Mouse (Mus musculus) liver, embryonic 16.5 days (tissue): ENCODE measurements around the gene Ccdc141. TPM values are rescaled to one million over a fixed set of nuclear protein-coding genes. Genes with fewer than 3 reads are reported as not detected.

ENCODE experiments used
- ATAC-seq: fragments of 200-750 bp; cut with Nextera tagmentation; 2 replicates; pipeline ENCODE4 v1.8.0; 2017; ENCODE audit warnings: low read depth, mild to moderate bottlenecking, moderate number of reproducible peaks, moderate library complexity
- H3K27ac ChIP-seq: fragments of 300-500 bp; sonication (generic); 2 replicates; pipeline ENCODE4 v1.5.1; 2014; ENCODE audit warnings: mild to moderate bottlenecking, low read length
- H3K27me3 ChIP-seq: fragments of 300-500 bp; sonication (generic); 2 replicates; pipeline ENCODE4 v1.6.1; 2014; ENCODE audit warnings: low read depth, low read length, mixed read lengths; ENCODE audit not compliant: control insufficient read depth, insufficient read depth
- H3K36me3 ChIP-seq: fragments of 300-500 bp; sonication (generic); 2 replicates; pipeline ENCODE4 v1.6.1; 2014; ENCODE audit warnings: mild to moderate bottlenecking; ENCODE audit not compliant: control insufficient read depth, insufficient read depth
- H3K4me1 ChIP-seq: fragments of 300-500 bp; sonication (generic); 2 replicates; pipeline ENCODE4 v1.6.1; 2014; ENCODE audit warnings: low read depth, low read length, mixed read lengths; ENCODE audit not compliant: control insufficient read depth
- H3K4me2 ChIP-seq: fragments of 300-500 bp; sonication (generic); 2 replicates; pipeline ENCODE4 v1.6.1; 2014; ENCODE audit warnings: low read depth, low read length, mixed read lengths
- H3K4me3 ChIP-seq: fragments of 300-500 bp; sonication (generic); 2 replicates; pipeline ENCODE4 v1.5.1; 2014; ENCODE audit warnings: low read depth, mild to moderate bottlenecking, low read length
- H3K9ac ChIP-seq: fragments of 300-500 bp; sonication (generic); 2 replicates; pipeline ENCODE4 v1.6.1; 2014; ENCODE audit warnings: low read depth, low read length
- H3K9me3 ChIP-seq: fragments of 300-500 bp; sonication (generic); replicated peaks from 2 replicates; pipeline ENCODE4 v1.6.1; 2016; ENCODE audit warnings: low read length; ENCODE audit not compliant: control insufficient read depth
- WGBS: fragments of 180-500 bp; shearing (Covaris S2); extraction: QIAGEN DNeasy Blood & Tissue Kit; methylation state at CpG from one replicate; pipeline ENCODE4 v1.1.7; 2014; ENCODE audit not compliant: insufficient replicate concordance; 5-methylcytosine and 5-hydroxymethylcytosine counted together
- polyA plus RNA-seq: library from polyadenylated mRNA; unstranded; fragments of >200 nt; fragmentation: Nextera tagmentation; extraction: Ambion mirVana; gene quantifications from 2 replicates; pipeline ENCODE4 v1.2.1, GENCODE M21; 2015

Ccdc141 gene
- polyA plus RNA-seq, 1 experiment from 2014 or later: 1.9 TPM

DNA sequence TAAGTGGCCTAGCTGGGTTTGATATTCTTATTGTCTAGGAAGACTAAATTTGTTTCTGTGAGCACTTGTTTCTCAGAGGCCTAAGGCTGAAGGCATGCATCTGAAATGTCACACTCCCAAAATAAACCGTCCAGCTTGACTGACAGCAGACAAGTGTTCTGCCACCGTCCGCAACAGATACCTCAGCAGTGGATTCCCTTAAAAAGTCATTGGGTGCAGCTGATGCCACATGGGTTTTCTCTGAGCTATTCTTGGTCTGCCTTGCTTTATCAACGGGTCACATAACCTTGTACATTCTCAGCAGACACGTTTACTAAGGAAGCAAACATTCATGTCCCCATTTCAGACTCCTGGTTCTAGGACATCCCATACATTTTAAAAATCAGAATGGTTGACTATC lies 188.7 kb downstream of the Ccdc141 start:
- Histone ChIP-seq H3K4me2 (no peak overlapping the region), H3K27ac (no peak overlapping the region), H3K36me3 (no peaks in the 10 kb centered on the region), H3K9ac (no peak overlapping the region), H3K27me3 (no peaks in the 10 kb centered on the region), H3K4me3 (no peak overlapping the region), H3K9me3 (no peaks in the 10 kb centered on the region), H3K4me1 (no peaks in the 10 kb centered on the region)
- 56% methylated on average over 5 of the region's 5 CpGs for WGBS
- no peak for ATAC-seq

- Histone ChIP-seq H3K27me3 (no peaks in the 10 kb centered on the region), H3K4me2 (no peak overlapping the region), H3K4me1 (no peaks in the 10 kb centered on the region), H3K27ac (no peak overlapping the region), H3K9me3 (no peaks in the 10 kb centered on the region), H3K36me3 (no peaks in the 10 kb centered on the region), H3K9ac (no peak overlapping the region), H3K4me3 (no peak overlapping the region)
- WGBS: 44% methylated on average over 9 of the region's 9 CpGs
- ATAC-seq: no peak
Observed at GRCm38 (mm10) chr2:76980146-76980545, 190.3 kb downstream of the Ccdc141 start.

DNA sequence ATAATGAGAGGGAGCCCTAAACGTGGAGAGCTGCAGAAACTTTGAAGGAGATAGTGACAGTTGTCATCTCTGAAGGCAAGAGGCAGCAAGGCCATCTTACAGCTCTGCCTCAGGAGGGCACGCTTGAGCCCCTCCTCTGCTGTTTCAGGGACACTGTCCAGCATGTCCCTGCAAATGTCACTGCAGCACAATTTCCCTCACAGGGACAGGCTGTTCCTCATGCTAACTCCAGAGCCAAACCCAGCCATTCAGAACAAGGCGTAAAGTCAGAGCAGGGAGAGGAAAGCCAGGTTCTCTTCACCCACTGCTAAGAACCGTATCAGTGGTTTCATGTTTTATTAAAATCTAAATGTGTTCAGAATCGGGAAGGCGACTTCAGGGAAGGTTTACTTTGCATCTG lies 192.8 kb downstream of the Ccdc141 start:
- no peaks in the 10 kb centered on the region for H3K4me1 ChIP-seq
- WGBS: 57% methylated on average over 6 of the region's 6 CpGs
- H3K36me3 ChIP-seq: no peaks in the 10 kb centered on the region
- H3K9ac ChIP-seq: no peak overlapping the region
- H3K4me2 ChIP-seq: no peak overlapping the region
- no peak overlapping the region for H3K4me3 ChIP-seq
- no peaks in the 10 kb centered on the region for H3K27me3 ChIP-seq
- no peaks in the 10 kb centered on the region for H3K9me3 ChIP-seq
- H3K27ac ChIP-seq: no peak overlapping the region
- ATAC-seq: no peak

- 54% methylated on average over 4 of the region's 4 CpGs for whole genome bisulfite sequencing
- H3K27me3 ChIP-seq: no peaks in the 10 kb centered on the region
- ATAC-seq: no peak
- H3K4me1 ChIP-seq: no peaks in the 10 kb centered on the region
- no peak overlapping the region for H3K4me2 ChIP-seq
- no peaks in the 10 kb centered on the region for H3K9me3 ChIP-seq
- H3K9ac ChIP-seq: no peak overlapping the region
- H3K4me3 ChIP-seq: no peak overlapping the region
- no peak overlapping the region for H3K27ac ChIP-seq
- H3K36me3 ChIP-seq: no peaks in the 10 kb centered on the region
Observed at GRCm38 (mm10) chr2:76972051-76972450, 198.4 kb downstream of the Ccdc141 start.

DNA sequence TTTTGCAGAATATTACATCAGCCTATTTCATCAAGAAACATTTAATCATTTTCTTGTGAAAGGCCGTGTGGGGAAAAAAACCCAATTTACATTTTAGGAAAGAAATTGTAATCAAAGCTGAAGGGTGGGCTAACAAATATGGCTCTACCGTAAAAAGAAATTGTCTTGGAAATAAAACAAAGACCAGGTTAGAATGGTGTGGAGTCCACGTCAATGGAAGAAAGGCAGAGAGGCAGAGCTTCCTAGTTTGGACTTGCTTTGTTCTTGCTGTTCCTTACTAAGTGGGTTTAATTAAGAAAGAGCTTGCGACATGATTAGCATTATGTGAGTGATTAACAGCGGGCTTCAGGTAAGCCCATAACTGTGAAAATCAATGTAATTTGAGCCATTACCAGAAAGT lies 199.4 kb downstream of the Ccdc141 start:
- Histone ChIP-seq H3K4me3 (no peak overlapping the region), H3K4me1 (no peaks in the 10 kb centered on the region), H3K27ac (no peak overlapping the region), H3K9me3 (no peaks in the 10 kb centered on the region), H3K27me3 (no peaks in the 10 kb centered on the region), H3K36me3 (no peaks in the 10 kb centered on the region), H3K4me2 (no peak overlapping the region), H3K9ac (no peak overlapping the region)
- WGBS: 54% methylated on average over 5 of the region's 5 CpGs
- no peak for ATAC-seq

GRCm38 (mm10) chr2:76970669-76971068 lies 199.8 kb downstream of the Ccdc141 start:
- no peak for ATAC-seq
- Histone ChIP-seq H3K27ac (no peak overlapping the region), H3K36me3 (no peaks in the 10 kb centered on the region), H3K4me2 (no peak overlapping the region), H3K4me3 (no peak overlapping the region), H3K27me3 (no peaks in the 10 kb centered on the region), H3K9me3 (no peaks in the 10 kb centered on the region), H3K9ac (no peak overlapping the region), H3K4me1 (no peaks in the 10 kb centered on the region)
- WGBS: 12% methylated on average over 4 of the region's 4 CpGs

DNA sequence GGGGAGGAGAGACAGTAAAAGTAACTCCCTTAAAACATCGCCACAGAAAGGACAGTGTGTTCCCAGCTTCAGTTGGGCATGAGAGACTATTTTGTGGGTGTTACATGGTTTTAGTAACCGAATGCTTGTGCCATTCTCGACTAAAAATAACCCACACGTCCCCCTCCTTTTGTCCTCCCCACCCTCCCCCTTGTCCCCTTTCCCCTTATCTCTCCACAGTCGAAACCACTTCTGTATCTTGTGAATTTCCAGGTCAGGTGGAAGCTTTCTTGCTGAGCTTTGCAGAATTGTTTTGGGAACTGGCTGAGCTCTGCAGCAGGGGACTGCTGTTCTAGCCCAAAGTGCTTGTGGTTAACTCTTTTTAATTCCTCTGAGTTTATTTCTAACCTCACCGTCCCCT lies 200.2 kb downstream of the Ccdc141 start:
- ATAC-seq: no peak
- 23% methylated on average over 6 of the region's 6 CpGs for WGBS
- Histone ChIP-seq H3K27me3 (no peaks in the 10 kb centered on the region), H3K9me3 (no peaks in the 10 kb centered on the region), H3K4me1 (no peaks in the 10 kb centered on the region), H3K36me3 (no peaks in the 10 kb centered on the region), H3K9ac (no peak overlapping the region), H3K4me2 (no peak overlapping the region), H3K4me3 (no peak overlapping the region), H3K27ac (no peak overlapping the region)

- Histone ChIP-seq H3K9ac (no peak overlapping the region), H3K9me3 (no peaks in the 10 kb centered on the region), H3K4me2 (no peak overlapping the region), H3K4me3 (no peak overlapping the region), H3K27ac (no peak overlapping the region), H3K4me1 (no peaks in the 10 kb centered on the region), H3K27me3 (no peaks in the 10 kb centered on the region), H3K36me3 (no peaks in the 10 kb centered on the region)
- no peak for ATAC-seq
- 64% methylated on average over 21 of the region's 21 CpGs for WGBS
Observed at GRCm38 (mm10) chr2:76969637-76970036, 200.8 kb downstream of the Ccdc141 start.

DNA sequence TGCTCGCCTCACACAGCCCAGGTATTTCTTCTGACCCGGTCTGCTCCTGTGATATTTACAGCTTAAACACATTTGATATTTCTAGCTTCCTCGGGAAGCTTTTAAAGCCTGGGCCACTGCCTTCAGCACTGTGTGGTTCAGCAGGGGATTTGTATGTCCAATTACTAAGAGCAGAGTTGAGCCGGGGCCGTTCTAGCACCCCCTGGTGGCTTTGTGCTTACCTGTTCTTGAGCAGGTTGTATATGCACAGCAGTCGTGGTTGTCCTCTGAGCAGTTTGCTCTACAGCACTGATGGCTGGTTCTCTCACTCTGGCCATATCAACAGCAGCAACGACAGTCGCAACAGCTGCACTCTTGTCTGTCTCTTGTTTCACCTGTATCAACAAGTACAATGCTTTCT lies 201.5 kb downstream of the Ccdc141 start:
- no peaks in the 10 kb centered on the region for H3K27me3 ChIP-seq
- H3K4me2 ChIP-seq: no peak overlapping the region
- no peak overlapping the region for H3K9ac ChIP-seq
- H3K36me3 ChIP-seq: no peaks in the 10 kb centered on the region
- no peak for ATAC-seq
- H3K9me3 ChIP-seq: no peaks in the 10 kb centered on the region
- no peaks in the 10 kb centered on the region for H3K4me1 ChIP-seq
- 22% methylated on average over 8 of the region's 8 CpGs for WGBS
- no peak overlapping the region for H3K27ac ChIP-seq
- H3K4me3 ChIP-seq: no peak overlapping the region

DNA sequence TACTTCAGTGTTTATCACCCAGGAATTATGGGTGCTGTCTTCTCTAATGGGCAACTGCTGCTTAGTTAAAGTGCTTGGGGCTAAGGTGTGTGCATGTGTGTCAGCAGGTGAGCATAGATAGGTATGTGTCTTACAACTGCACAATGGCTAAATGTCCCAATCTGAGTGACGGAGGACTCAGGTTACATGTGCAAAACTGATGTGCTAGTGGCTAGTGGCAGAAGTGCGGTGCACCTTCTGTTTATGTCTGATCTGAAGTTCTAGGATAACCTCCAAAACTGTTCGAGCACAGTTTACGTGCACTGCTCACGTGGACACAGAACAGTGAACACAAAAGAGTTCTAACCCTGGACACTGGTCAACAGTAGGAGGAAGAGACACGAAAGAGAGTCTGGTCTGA lies 203.9 kb downstream of the Ccdc141 start:
- WGBS: 74% methylated on average over 6 of the region's 6 CpGs
- Histone ChIP-seq H3K4me1 (no peaks in the 10 kb centered on the region), H3K4me3 (no peak overlapping the region), H3K27ac (no peak overlapping the region), H3K9me3 (no peaks in the 10 kb centered on the region), H3K9ac (no peak overlapping the region), H3K4me2 (no peak overlapping the region), H3K36me3 (no peaks in the 10 kb centered on the region), H3K27me3 (no peaks in the 10 kb centered on the region)
- no peak for ATAC-seq
